Mouse (Mus musculus): ENCODE measurements around the gene Pcbp2.

The Pcbp2 gene

GRCm38 (mm10) chr15:102468675-102469370, 1.5 kb upstream of the Pcbp2 start:
- peak; percentile 38 for DNase-seq

- DNase-seq = peak; percentile 85
Observed at GRCm38 (mm10) chr15:102470605-102471294, 411 bp downstream of the Pcbp2 start.

DNA sequence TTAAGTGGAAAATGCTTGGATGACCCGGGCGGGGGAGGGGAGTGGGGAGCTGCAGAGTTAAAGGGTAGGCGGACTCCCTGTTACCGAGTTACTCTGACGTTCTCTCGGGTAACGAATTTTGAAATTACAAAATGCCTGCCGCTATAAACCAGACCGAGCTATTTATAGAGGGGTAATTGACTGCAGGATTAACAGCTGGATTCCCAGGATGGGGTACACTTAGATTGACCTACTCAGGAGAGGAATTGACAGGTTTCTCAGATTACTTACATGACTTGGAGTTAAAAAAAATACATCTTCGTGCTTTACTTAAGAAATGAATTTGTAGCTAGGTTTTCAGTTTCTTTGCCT, 931 bp downstream of the Pcbp2 start:
- no peak for DNase-seq

DNA sequence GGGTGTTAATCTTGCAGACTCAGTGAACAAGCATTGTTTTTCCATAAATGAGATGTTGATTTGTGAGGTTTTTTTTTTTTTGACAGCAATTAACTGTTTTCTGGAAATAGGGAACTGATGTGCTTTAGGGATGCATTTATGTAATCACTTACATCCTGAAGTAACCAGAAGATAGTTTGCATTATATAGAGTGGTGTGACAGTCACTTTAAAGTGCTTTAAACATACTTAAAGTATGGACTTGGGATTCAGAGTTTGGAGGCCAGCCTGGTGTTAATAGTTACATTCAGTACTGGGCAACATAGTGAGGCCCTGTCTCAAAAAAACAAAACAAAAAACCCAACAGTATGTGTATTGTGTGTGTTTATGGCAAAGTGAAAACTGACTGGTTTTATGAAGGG, 1.4 kb downstream of the Pcbp2 start:
- DNase-seq = no peak

GRCm38 (mm10) chr15:102473246-102473645, 2.9 kb downstream of the Pcbp2 start:
- no peak for DNase-seq

DNA sequence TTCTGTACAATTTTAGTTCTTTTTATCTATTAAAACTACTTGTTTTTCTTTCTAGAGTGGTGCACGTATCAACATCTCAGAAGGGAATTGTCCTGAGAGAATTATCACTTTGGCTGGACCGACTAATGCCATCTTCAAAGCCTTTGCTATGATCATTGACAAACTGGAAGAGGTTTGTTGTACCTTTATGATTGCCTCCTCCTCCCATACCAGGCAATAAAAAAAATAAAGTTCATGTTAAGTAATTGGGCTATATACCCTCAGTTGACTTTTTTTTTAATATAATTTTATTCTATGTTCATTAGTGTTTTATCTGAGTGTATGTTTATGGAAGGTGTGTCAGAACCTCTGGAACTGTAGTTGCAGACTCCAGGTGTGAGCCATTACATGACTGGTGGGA, 4.2 kb downstream of the Pcbp2 start:
- no peak for DNase-seq

DNA sequence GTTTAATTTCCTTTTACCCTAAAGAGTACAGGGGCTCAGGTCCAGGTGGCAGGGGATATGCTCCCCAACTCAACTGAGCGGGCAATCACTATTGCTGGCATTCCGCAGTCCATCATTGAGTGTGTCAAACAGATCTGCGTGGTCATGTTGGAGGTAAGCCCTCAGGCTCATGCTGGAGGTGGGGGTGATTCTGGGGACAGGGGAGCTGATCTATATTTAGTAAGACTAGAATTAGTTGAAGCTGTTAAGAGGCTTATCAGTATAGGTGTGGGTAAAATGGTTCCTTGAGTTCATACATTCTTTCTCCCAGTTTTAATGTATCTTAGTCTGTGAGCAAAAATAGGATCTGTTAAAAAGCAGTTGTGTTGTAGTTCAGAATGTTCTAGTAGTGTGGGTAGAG, 12.8 kb downstream of the Pcbp2 start:
- no peak for DNase-seq

GRCm38 (mm10) chr15:102485853-102486252, 15.5 kb downstream of the Pcbp2 start:
- no peak for DNase-seq

DNA sequence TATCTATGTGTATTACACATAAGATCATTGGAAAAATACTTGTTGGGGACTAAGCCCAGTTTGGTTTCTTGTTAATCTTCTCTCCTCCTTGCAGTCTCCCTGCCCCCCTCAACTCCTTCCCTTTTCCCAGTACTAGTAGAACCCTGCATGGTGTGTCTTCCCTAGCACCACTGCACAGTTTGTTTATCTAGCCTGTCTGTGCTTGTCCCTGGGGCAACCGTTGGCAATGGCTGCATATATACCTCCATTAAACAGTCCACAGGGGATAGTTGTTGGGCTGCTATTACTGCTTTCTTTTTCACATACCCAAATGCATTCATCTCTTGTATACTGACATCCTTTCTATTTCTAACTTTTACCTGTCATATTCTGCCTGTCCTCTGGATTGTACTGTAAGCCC, 17.3 kb downstream of the Pcbp2 start:
- no peak for DNase-seq

DNA sequence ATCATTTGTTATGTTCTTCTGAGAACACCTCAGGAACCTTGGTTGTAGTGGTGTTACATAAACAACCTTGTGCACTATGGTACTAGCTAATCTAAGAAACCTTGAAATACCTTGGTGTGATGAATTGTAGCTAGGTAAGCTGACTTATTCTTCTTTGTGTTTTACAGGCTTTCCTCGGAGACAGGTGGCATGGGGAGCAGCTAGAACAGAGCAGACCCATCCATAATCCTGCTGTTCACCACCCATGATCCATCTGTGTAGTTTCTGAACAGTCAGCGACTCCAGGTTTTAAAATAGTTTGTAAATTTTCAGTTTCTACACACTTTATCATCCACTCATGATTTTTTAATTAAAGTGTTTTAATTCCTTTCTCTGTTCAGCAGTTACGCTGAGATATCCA, 28.0 kb downstream of the Pcbp2 start:
- no peak for DNase-seq

- no peak for DNase-seq
Observed at GRCm38 (mm10) chr15:102499370-102499769, 29.0 kb downstream of the Pcbp2 start.

DNA sequence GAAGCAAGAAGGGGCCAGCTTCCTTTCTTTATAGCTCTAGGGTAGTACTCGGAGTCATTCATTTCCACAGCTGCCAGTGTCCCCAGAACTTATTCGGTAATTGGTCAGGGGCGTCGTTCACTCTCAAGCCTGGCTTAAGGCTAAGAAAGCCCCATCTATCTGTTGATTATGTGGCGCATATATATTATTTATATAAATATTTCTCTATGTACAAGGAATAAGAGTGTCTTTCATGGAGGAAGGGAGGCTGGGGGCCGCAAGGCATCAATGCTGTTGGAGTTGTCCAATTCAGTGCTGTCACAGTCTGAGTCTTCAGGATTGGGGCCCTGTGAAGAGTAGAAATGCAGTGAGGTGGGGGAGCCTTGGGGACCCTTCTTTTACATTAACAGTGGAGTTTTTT, 29.5 kb downstream of the Pcbp2 start:
- no peak for DNase-seq

DNA sequence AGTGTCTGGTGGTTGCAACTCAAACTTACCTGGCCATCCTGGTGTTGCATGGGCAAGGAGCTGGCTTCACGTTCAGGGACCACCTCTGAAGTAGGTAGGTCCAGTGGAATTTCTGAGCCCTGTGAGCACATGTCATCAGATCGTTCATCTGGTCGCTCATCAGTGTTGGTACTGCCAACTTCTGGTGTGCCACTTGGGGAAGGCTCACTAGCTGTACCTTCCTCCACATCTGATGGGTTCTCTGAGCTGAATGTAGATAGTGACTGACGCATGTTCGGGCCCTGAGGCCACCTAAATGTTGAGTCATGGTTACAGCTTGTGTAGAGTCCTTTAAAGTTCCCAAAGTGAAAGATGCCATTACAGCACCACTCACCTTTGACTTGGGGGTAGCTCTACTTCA, 30.1 kb downstream of the Pcbp2 start:
- DNase-seq = no peak

- DNase-seq = no peak
Observed at GRCm38 (mm10) chr15:102501084-102501814, 30.9 kb downstream of the Pcbp2 start.

DNA sequence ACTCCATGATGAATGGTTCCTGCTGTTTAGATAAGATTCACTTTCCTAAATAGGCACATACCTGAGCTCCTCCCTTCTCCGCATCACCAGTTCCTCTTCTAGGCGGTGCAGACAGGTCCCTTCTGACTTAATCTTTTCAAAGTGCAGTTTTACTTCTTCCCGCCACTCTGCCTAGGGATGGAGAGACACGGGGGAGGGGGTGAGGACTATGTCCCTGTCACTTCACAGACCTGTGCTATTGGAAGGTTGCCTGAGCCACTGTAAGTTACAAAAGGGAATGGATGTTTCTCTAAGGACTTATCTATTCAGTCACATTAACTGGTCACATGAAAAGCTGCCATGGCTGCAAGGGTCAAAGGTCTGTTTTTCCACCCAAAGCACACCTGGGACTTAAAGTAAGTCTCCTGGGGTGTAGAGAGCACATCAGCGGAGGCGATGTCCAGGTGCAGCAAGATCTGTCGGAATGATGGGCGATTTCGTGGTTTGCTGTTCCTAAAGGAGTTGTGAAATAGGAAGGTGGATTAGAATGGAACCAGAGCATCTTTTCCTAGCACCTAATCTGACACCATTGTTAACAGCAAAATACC, 32.0 kb downstream of the Pcbp2 start:
- no peak for DNase-seq

DNA sequence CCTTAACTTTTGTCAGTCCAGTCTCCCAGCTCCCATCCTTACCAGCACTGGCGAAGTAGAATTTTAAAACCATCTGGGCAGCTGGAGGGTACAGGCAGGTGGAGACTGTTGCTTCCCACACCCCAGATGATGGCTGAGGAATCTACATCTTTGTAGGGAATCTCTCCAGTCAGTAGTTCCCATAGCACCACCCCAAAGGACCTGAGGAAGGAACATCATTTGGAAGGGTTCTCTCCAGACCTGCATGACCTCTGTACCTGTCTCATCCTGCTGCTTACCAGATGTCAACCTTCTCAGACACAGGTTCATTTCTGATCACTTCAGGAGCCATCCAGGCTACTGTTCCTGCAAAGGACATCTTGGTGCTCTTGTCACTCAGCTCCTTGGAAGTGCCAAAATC, 33.1 kb downstream of the Pcbp2 start, which contains the start of gene Gm10337:
Gm10337 (plus strand) TSS at position 276 of the 400 bp plus-strand sequence.
- DNase-seq = no peak

GRCm38 (mm10) chr15:102503924-102504782, 33.8 kb downstream of the Pcbp2 start:
- no peak for DNase-seq

DNA sequence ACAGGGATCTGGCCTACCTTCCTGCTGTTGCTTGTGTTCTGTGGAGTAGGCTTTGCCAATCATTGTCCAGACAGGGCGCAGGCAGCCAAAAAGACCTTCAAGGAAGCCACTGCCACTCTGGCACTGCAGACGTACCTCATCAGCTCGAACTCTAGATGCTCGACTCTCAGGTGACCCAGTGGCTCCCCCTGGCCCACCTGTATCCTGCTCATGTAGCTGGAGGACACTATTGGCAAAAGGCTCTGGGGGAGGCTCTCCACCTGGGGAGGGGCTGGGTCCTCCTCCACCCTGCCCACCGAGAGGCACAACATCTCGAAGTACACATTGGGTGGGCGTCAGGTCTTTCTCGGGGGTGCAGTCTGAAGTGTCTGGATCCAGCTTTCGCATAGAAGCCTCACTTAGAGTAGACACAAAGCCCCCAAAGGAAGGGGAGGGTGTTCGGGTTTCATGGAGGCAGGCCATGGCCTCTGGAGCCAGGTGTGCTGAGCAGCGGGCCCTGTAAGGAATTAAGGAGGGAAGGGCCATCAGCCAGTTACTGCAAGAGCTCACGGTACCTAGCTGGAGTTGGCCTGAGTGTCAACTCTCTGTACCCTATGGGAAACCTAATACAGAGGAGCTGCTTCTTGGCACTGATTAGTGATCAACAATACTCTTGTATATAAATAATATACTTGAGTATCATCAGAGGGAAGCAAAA, 34.9 kb downstream of the Pcbp2 start:
- DNase-seq = no peak

- DNase-seq = no peak
Observed at GRCm38 (mm10) chr15:102505770-102506463, 35.6 kb downstream of the Pcbp2 start.

- DNase-seq = no peak
Observed at GRCm38 (mm10) chr15:102506464-102506830, 36.1 kb downstream of the Pcbp2 start.

DNA sequence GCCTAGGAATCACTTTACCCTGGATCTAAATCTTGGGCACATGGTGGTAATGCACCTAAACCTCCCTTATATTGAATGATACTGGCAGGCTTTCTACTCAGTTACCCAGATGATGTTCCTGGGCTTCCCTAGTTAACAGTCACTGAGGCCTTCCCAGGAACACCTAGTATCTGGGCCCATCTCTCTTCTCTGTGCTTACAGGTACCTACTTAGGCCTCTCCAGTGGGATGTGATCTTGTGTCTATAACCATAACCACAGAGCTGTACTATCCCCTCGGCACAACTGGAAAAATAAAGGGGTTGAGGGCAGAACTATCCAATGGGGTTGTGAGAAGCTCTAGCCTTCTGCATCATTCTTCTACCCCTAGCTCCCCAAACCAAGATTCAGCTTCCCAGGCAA, 36.5 kb downstream of the Pcbp2 start:
- no peak for DNase-seq

Data from cerebellum, adult 11-12 months (tissue).